Mouse (Mus musculus) embryonic facial prominence, embryonic 11.5 days (tissue): ENCODE measurements around the gene Eif3d. TPM values are rescaled to one million over a fixed set of nuclear protein-coding genes. Genes with fewer than 3 reads are reported as not detected.
A peak's percentile ranks its signal among the peaks of the same experiment; 100 is the strongest.
"Not testable (repeated sequence)": the region's sequence is repeated elsewhere in the genome, so short reads cannot be mapped to it uniquely, and the experiment has no call there.

Source experiments
- ATAC-seq: fragments of 200-750 bp; cut with Nextera tagmentation; replicated peaks from 2 replicates; pipeline ENCODE4 v1.8.0; 2017; ENCODE audit warnings: low read depth; ENCODE audit not compliant: insufficient number of reproducible peaks, low FRiP score, low TSS enrichment
- DNase-seq: peaks from one replicate; pipeline ENCODE4 v3.0.0-alpha.2; 2015; ENCODE audit warnings: low spot score
- H3K27ac ChIP-seq: fragments of 300-500 bp; sonication (generic); replicated peaks from 2 replicates; pipeline ENCODE4 v1.5.1; 2014; ENCODE audit warnings: mild to moderate bottlenecking, low read depth, low read length, control low read depth
- H3K27me3 ChIP-seq: fragments of 300-500 bp; sonication (generic); 2 replicates; pipeline ENCODE4 v1.6.1; 2014; ENCODE audit warnings: mild to moderate bottlenecking, low read length, moderate library complexity, mixed read lengths; ENCODE audit not compliant: control insufficient read depth, insufficient read depth
- H3K36me3 ChIP-seq: fragments of 300-500 bp; sonication (generic); replicated peaks from 2 replicates; pipeline ENCODE4 v1.6.1; 2014; ENCODE audit warnings: low read depth, mild to moderate bottlenecking, low read length, moderate library complexity, mixed read lengths; ENCODE audit not compliant: control insufficient read depth, insufficient read depth
- H3K4me1 ChIP-seq: fragments of 300-500 bp; sonication (generic); 2 replicates; pipeline ENCODE4 v1.6.1; 2014; ENCODE audit warnings: low read length, mixed read lengths; ENCODE audit not compliant: control insufficient read depth, insufficient read depth
- H3K4me2 ChIP-seq: fragments of 300-500 bp; sonication (generic); 2 replicates; pipeline ENCODE4 v1.6.1; 2014; ENCODE audit warnings: low read depth, mild to moderate bottlenecking, control low read depth, low read length, moderate library complexity
- H3K4me3 ChIP-seq: fragments of 300-500 bp; sonication (generic); 2 replicates; pipeline ENCODE4 v1.5.1; 2014; ENCODE audit warnings: low read depth, low read length, control low read depth
- H3K9ac ChIP-seq: fragments of 300-500 bp; sonication (generic); replicated peaks from 2 replicates; pipeline ENCODE4 v1.6.1; 2014; ENCODE audit warnings: mild to moderate bottlenecking, control low read depth, low read length
- H3K9me3 ChIP-seq: fragments of 300-500 bp; sonication (generic); replicated peaks from 2 replicates; pipeline ENCODE4 v1.6.1; 2016; ENCODE audit warnings: mild to moderate bottlenecking, low read length, inconsistent platforms, mixed read lengths; ENCODE audit not compliant: control insufficient read depth
- WGBS: fragments of 180-500 bp; shearing (Covaris S2); extraction: QIAGEN DNeasy Blood & Tissue Kit; methylation state at CpG from one replicate; pipeline ENCODE4 v1.1.7; 2014; 5-methylcytosine and 5-hydroxymethylcytosine counted together
- polyA plus RNA-seq: library from polyadenylated mRNA; unstranded; fragments of >200 nt; fragmentation: Nextera tagmentation; extraction: Ambion mirVana; gene quantifications from 2 replicates; pipeline ENCODE4 v1.2.1, GENCODE M21; 2014

Eif3d gene
- 246 and 247 TPM in 2 replicates for polyA plus RNA-seq

GRCm38 (mm10) chr15:77970470-77971292 is at the start of gene Eif3d:
Eif3d (minus strand) TSS chr15:77970813.
- peak within 1 kb of the TSS; percentile 94 for H3K4me3 ChIP-seq

GRCm38 (mm10) chr15:78014046-78014445 is 43.4 kb upstream of the Eif3d start:
- no peaks in the 10 kb centered on the region for H3K27me3 ChIP-seq
- ATAC-seq = no peak
- DNase-seq = no peak
- 75% methylated on average over 1 of the region's 1 CpGs for WGBS
- H3K27ac ChIP-seq = no peak overlapping the region
- H3K36me3 ChIP-seq = no peaks in the 10 kb centered on the region
- H3K9me3 ChIP-seq = no peaks in the 10 kb centered on the region
- no peaks in the 10 kb centered on the region for H3K4me1 ChIP-seq
- no peak overlapping the region for H3K9ac ChIP-seq
- no peak overlapping the region for H3K4me2 ChIP-seq
- H3K4me3 ChIP-seq = no peak overlapping the region

More at GRCm38 (mm10) chr15:77970470-77971292, at the start of gene Eif3d:
- H3K4me2 ChIP-seq = peak within 1 kb of the TSS; percentile 92
- DNase-seq = peak; percentile 95
- H3K27me3 ChIP-seq = no peaks in the 10 kb centered on the region
- H3K36me3 ChIP-seq = peaks cover 7% of the 10 kb centered on the region
- under 1% methylated on average over 72 of the region's 72 CpGs for WGBS
- H3K9ac ChIP-seq = peak within 1 kb of the TSS; percentile 92
- H3K27ac ChIP-seq = peak within 1 kb of the TSS; percentile 97
- ATAC-seq = peak; percentile 72
- H3K9me3 ChIP-seq = no peaks in the 10 kb centered on the region
- H3K4me1 ChIP-seq = no peaks in the 10 kb centered on the region

GRCm38 (mm10) chr15:78008206-78008605 is 37.6 kb upstream of the Eif3d start:
- not testable (repeated sequence) for H3K27ac ChIP-seq, H3K36me3 ChIP-seq, H3K4me3 ChIP-seq, H3K9me3 ChIP-seq, H3K4me1 ChIP-seq, ATAC-seq, H3K27me3 ChIP-seq, DNase-seq, H3K9ac ChIP-seq, H3K4me2 ChIP-seq
- whole genome bisulfite sequencing = 90% methylated on average over 8 of the region's 8 CpGs

GRCm38 (mm10) chr15:78003929-78004328 is 33.3 kb upstream of the Eif3d start:
- H3K27me3 ChIP-seq = no peaks in the 10 kb centered on the region
- H3K4me1 ChIP-seq = no peaks in the 10 kb centered on the region
- no peaks in the 10 kb centered on the region for H3K9me3 ChIP-seq
- WGBS = 54% methylated on average over 9 of the region's 9 CpGs
- H3K4me2 ChIP-seq = no peak overlapping the region
- ATAC-seq (no peak), DNase-seq (no peak)
- no peaks in the 10 kb centered on the region for H3K36me3 ChIP-seq
- no peak overlapping the region for H3K4me3 ChIP-seq
- no peak overlapping the region for H3K27ac ChIP-seq
- H3K9ac ChIP-seq = no peak overlapping the region

- Histone ChIP-seq H3K4me1 (no peaks in the 10 kb centered on the region), H3K9me3 (no peaks in the 10 kb centered on the region), H3K27me3 (no peaks in the 10 kb centered on the region), H3K4me2 (no peak overlapping the region), H3K4me3 (no peak overlapping the region), H3K27ac (no peak overlapping the region), H3K36me3 (no peaks in the 10 kb centered on the region), H3K9ac (no peak overlapping the region)
- WGBS = 21% methylated on average over 5 of the region's 5 CpGs
- no peak for DNase-seq
- ATAC-seq = no peak
Observed at GRCm38 (mm10) chr15:78001400-78001799, 30.8 kb upstream of the Eif3d start.

GRCm38 (mm10) chr15:77988541-77988940 is 17.9 kb upstream of the Eif3d start:
- H3K4me1 ChIP-seq = no peaks in the 10 kb centered on the region
- ATAC-seq = no peak
- no peak overlapping the region for H3K9ac ChIP-seq
- 71% methylated on average over 5 of the region's 5 CpGs for WGBS
- DNase-seq = no peak
- no peak overlapping the region for H3K4me2 ChIP-seq
- no peak overlapping the region for H3K4me3 ChIP-seq
- H3K9me3 ChIP-seq = no peaks in the 10 kb centered on the region
- H3K27me3 ChIP-seq = no peaks in the 10 kb centered on the region
- H3K27ac ChIP-seq = no peak overlapping the region
- no peaks in the 10 kb centered on the region for H3K36me3 ChIP-seq

- Histone ChIP-seq H3K9me3 (no peaks in the 10 kb centered on the region), H3K36me3 (no peaks in the 10 kb centered on the region), H3K27ac (no peak overlapping the region), H3K4me2 (no peak overlapping the region), H3K4me3 (no peak overlapping the region), H3K27me3 (no peaks in the 10 kb centered on the region), H3K9ac (no peak overlapping the region), H3K4me1 (no peaks in the 10 kb centered on the region)
- DNase-seq (no peak), ATAC-seq (no peak)
- 44% methylated on average over 3 of the region's 3 CpGs for whole genome bisulfite sequencing
Observed at GRCm38 (mm10) chr15:77983391-77983790, 12.8 kb upstream of the Eif3d start.

- Histone ChIP-seq H3K4me1 (no peaks in the 10 kb centered on the region), H3K27me3 (no peaks in the 10 kb centered on the region), H3K4me2 (no peak overlapping the region), H3K36me3 (no peaks in the 10 kb centered on the region), H3K4me3 (no peak overlapping the region), H3K9ac (no peak overlapping the region), H3K27ac (no peak overlapping the region), H3K9me3 (no peaks in the 10 kb centered on the region)
- peak; percentile 66 for DNase-seq
- ATAC-seq = no peak
- 28% methylated on average over 18 of the region's 18 CpGs for WGBS
Observed at GRCm38 (mm10) chr15:77982195-77982939, 11.8 kb upstream of the Eif3d start.
